Mouse (Mus musculus): ENCODE measurements around the gene Als2cr12.
"Not testable (repeated sequence)": the region's sequence is repeated elsewhere in the genome, so short reads cannot be mapped to it uniquely, and the experiment has no call there.

The Als2cr12 gene

DNA sequence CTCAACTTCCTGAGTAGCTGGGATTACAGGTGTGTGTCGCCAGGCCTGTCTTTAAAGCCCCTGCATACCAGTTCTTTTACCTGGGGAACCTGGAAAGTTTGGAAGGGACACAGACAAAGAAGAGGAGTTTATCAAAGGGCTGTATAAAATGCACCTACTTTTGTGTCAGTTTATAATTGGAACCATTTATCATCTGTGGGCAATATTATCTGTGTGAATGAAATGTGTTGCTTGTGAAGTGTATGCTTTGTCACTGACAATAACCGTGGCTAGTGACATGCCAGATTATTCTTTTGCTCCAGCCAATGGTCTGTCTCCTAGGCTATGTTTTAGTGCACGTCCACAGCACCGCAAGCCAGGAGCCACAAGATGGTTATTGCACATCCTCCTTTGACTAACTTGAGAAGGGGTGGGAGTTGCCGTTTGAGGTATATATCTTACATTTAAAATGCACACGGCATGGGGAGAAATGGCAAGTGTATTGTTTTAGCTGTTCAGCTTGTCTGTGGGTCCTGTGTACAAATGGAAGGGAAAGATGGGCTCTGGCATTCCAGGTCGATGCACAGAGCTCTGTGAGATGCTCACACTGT, 23.7 kb upstream of the Als2cr12 start:
- DNase-seq (ENCODE audit: extremely low read depth, low read depth): no peak

DNA sequence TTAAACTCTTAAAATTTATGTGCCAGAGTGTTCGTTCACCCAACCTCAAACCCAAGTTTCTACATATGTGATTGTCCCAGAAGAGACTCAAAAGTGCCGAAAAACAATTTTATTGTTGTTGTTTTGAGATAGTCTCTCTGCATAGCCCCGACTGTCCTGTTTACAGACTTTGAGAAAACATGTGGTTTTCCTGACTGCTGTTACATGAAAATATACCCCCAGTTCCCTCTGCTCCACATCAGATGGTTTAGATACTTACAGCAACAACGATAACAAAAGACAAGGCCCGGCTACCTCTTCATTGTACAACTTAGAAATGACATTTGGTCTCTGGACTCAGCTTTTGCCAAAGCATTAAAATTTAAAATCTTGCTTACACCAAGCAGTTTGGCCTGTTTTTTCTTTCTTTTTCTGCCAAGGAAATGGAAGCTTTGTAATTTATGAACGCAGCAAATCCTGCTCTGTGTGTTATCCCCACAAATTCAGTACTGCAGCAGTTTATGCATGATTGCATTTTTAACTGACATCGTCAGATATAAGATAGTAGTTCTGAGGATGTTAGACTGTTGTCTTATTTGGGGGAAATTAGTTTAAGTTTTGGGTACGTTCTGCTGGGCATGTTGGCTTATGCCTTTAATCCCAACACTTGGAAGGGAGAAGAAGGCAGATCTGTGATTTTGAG, 21.9 kb upstream of the Als2cr12 start:
- DNase-seq (ENCODE audit: extremely low read depth, low read depth): no peak

GRCm38 (mm10) chr1:58716883-58717220, 21.1 kb upstream of the Als2cr12 start:
- DNase-seq (ENCODE audit: extremely low read depth, low read depth): no peak

DNA sequence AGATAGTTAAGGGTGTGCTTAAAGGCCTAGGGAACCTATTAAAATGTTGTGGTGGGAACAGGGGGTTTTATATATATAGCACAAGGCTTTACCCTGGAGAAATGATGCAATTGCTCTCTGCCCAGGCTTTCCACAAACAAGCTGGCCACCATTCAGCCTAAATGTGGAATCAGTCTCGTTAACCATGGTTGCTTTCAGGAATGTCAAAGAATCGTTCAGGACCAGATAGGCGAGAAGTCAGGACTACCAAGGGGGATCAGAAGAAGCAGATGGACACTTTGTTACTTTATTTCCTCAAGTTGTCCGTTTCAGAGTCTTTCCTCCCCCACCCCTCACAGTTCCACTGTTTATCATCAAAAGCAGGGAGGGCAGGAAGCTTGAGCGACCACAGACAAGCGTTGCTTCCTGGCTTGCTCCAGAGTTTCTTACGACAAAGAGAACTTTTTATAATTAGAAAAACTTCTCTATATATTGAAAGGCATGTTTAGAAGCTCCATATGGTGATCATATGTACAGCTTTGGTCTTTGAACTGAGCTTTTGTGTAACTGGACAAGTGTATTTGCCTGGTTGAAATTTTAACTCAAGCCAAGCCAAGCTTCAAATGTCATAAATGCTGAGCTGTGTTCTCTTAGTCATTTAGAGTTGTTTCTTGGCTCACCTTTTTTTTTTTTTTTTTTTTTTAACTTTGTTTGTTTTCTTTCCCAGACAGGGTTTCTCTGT, 20.5 kb upstream of the Als2cr12 start:
- DNase-seq (ENCODE audit: extremely low read depth, low read depth): peak; percentile 86

GRCm38 (mm10) chr1:58715536-58715935, 19.7 kb upstream of the Als2cr12 start:
- no peak for DNase-seq (ENCODE audit: extremely low read depth, low read depth)

- DNase-seq (ENCODE audit: extremely low read depth, low read depth): no peak
Observed at GRCm38 (mm10) chr1:58714361-58714760, 18.6 kb upstream of the Als2cr12 start.

DNA sequence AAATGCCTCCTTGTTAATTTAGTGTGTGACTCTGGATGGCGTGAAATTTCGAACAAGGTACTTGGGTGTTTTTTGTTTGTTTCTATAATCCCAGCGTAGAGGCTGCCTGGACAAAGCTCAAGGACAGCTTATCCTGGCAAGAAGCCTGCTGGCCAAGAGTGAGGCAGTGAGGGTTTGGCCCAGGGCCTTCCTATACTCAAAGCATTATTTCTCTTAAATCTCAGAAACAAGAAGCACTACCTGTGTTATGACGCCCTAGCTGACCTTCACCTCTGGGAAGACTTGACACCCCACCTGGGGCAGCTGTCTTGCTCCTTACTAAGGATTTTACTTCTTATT, 18.1 kb upstream of the Als2cr12 start:
- no peak for DNase-seq (ENCODE audit: extremely low read depth, low read depth)

DNA sequence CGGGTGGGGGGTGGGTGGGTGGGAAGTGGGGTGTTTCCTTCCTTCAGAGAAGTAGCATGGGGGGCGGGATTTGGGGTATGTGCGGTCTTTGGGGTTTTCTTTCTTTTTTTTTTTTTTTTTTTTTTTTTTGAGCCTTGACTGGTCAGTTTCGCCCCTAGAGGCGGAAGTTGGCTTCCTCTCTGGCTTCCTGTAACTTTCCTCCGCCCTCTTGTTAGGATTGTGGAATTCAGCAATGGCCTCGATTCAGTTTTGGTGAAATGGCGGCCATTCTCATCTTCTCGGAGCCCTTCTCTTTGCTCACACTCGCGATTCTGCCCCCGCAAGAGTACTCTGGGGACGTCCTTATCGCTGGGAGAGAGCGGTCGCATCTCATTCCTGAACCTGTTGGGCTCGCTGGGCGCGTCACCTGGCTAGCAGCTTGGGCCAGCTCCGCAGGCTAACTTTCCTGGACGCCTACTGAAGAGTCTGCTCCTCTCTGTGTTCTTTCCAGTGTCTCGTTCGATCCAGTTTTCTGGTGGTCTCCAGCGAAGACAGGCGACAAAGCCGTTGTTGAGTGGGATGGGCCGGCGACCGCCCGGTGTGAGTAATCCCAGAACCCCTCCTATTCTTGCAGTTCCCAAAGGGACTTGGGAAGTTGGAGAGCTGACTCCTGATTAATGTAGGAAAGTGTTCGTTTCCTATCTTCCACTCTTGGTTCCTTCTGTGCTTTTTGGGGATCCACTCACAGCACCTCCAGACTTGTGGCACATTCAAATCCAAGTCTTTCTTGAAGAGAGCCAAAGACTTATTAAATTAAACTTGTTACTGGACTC, 17.5 kb upstream of the Als2cr12 start:
- DNase-seq (ENCODE audit: extremely low read depth, low read depth): peak; percentile 66

GRCm38 (mm10) chr1:58712076-58713061, 16.6 kb upstream of the Als2cr12 start:
- DNase-seq (ENCODE audit: extremely low read depth, low read depth): peak; percentile 98

DNA sequence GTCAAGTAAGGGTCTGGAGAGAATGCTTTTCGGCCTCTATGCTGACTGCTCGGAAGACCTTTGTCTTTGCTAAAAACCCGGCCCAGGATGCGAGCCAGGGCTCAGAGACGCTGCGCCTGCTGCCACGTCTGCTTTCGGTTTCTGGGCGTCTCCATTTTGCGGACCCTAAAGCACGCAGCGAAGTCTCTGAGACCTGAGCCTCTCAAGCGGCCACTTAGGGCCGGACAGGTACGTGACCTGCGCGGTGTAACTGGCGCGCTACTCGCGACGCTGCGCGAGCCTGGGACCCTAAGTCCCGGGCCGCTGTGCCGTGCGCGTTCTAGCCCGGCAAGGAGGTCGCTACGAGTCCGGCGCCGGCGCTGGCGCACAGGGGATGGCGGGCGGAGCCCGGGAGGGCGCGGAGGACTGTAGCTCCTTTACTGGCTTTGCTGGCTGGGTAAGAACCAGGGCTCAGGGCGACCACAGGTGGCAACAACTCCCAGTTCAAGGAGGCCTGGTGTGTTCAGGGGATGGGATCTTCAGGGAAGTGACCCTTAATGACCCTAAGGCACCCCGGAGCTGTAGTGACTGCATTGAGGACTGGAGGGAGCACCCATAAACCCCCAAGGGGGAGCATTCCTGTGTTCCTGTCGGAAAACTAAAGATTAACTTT, 15.7 kb upstream of the Als2cr12 start, which contains the start of gene Cflar:
Cflar (plus strand) TSS at position 144 of the 652 bp plus-strand sequence.
- DNase-seq (ENCODE audit: extremely low read depth, low read depth): peak; percentile 43

GRCm38 (mm10) chr1:58710711-58711364, 15.0 kb upstream of the Als2cr12 start:
- peak; percentile 76 for DNase-seq (ENCODE audit: extremely low read depth, low read depth)

GRCm38 (mm10) chr1:58710043-58710442, 14.3 kb upstream of the Als2cr12 start:
- not testable (repeated sequence) for DNase-seq (ENCODE audit: extremely low read depth, low read depth)

- DNase-seq (ENCODE audit: extremely low read depth, low read depth): not testable (repeated sequence)
Observed at GRCm38 (mm10) chr1:58700580-58701162, 4.9 kb upstream of the Als2cr12 start.

- DNase-seq (ENCODE audit: extremely low read depth, low read depth): peak; percentile 37
Observed at GRCm38 (mm10) chr1:58699988-58700387, 4.2 kb upstream of the Als2cr12 start.

DNA sequence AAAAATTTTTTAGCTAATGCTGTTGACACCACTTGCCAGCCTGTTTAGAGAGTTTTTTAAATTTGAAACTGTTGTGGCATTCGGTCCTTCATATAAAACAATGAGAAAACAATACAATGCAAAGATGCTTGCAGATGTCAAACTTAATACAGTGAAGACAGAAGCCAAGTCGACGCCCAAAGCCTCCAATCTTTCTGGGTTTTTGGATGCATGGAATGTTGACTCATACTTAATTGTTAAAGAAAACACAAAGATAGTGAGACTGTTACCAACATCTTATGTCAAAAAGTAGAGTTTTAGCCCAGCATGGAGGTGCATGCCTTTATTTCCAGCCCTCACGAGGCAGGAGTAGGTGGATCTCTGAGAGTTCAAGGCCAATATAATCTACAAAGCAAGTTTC, 3.0 kb upstream of the Als2cr12 start:
- no peak for DNase-seq (ENCODE audit: extremely low read depth, low read depth)

- not testable (repeated sequence) for DNase-seq (ENCODE audit: extremely low read depth, low read depth)
Observed at GRCm38 (mm10) chr1:58697607-58698006, 1.8 kb upstream of the Als2cr12 start.

DNA sequence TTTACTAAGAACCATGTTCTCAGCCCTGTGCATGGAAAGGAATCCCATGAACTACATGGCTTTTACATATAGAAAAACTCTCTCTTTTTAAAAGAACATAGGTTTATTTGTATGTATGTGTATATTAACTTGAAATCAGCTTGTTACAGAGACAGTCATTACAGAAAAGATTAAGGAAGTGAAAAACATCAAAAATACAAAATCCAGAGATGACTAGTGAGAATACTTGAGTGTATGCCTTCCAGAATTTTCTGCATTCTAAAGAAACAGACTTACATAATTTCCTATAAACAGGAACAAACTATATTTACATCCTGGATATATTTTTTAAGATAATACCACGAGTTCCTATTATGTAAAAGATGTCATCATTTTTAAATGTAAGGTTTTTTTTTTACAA, 2.1 kb downstream of the Als2cr12 start:
- no peak for DNase-seq (ENCODE audit: extremely low read depth, low read depth)

DNA sequence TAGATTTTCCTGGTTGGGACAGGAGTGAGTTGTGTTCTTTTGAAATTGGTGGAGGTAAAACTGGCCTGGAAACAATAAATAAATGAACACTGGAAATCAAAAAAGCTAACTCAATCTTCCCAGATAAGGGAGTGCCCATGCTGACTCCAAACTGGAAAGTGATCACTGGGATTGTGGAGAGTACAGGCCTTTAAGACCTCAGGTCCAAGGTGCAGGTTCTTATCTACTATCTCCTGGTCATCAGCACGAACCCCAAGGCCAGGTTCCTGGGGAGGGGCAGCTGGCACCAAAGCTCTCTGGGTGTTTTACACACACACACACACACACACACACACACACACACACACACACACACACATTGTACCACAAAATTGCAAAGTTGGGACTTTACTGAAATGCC, 4.1 kb downstream of the Als2cr12 start:
- DNase-seq (ENCODE audit: extremely low read depth, low read depth): not testable (repeated sequence)

GRCm38 (mm10) chr1:58690834-58691488, 4.8 kb downstream of the Als2cr12 start:
- DNase-seq (ENCODE audit: extremely low read depth, low read depth): not testable (repeated sequence)
